Mouse (Mus musculus) intestine, postnatal 0 days (tissue): ENCODE data around the gene Fntb. TPM values are rescaled to one million over a fixed set of nuclear protein-coding genes. Genes with fewer than 3 reads are reported as not detected.

Source experiments
- ATAC-seq: fragments of 200-750 bp; cut with Nextera tagmentation; 2 replicates; pipeline ENCODE4 v1.8.0; 2017; ENCODE audit warnings: mild to moderate bottlenecking, moderate TSS enrichment, moderate library complexity
- H3K27ac ChIP-seq: fragments of 300-500 bp; sonication (generic); 2 replicates; pipeline ENCODE4 v1.5.1; 2014; ENCODE audit warnings: mild to moderate bottlenecking, low read depth, low read length, moderate library complexity
- H3K27me3 ChIP-seq: fragments of 300-500 bp; sonication (generic); replicated peaks from 2 replicates; pipeline ENCODE4 v1.6.1; 2014; ENCODE audit warnings: low read length, mixed read lengths; ENCODE audit not compliant: control insufficient read depth, insufficient read depth
- H3K36me3 ChIP-seq: fragments of 300-500 bp; sonication (generic); 2 replicates; pipeline ENCODE4 v1.6.1; 2014; ENCODE audit warnings: mild to moderate bottlenecking, moderate library complexity; ENCODE audit not compliant: control insufficient read depth, insufficient read depth
- H3K4me1 ChIP-seq: fragments of 300-500 bp; sonication (generic); replicated peaks from 2 replicates; pipeline ENCODE4 v1.6.1; 2014; ENCODE audit warnings: antibody characterized with exemption, low read length, mixed read lengths; ENCODE audit not compliant: control insufficient read depth, insufficient read depth
- H3K4me2 ChIP-seq: fragments of 300-500 bp; sonication (generic); replicated peaks from 2 replicates; pipeline ENCODE4 v1.6.1; 2014; ENCODE audit warnings: low read depth, mild to moderate bottlenecking, moderate library complexity
- H3K4me3 ChIP-seq: fragments of 300-500 bp; sonication (generic); 2 replicates; pipeline ENCODE4 v1.5.1; 2014; ENCODE audit warnings: low read depth, low read length
- H3K9ac ChIP-seq: fragments of 300-500 bp; sonication (generic); 2 replicates; pipeline ENCODE4 v1.6.1; 2014; ENCODE audit warnings: mild to moderate bottlenecking, low read depth, low read length
- H3K9me3 ChIP-seq: fragments of 300-500 bp; sonication (generic); 2 replicates; pipeline ENCODE4 v1.6.1; 2016; ENCODE audit warnings: mixed run types; ENCODE audit not compliant: control insufficient read depth
- CTCF ChIP-seq: sonication (generic); IDR thresholded peaks from 2 replicates; pipeline ENCODE4 v1.5.1; 2016; ENCODE audit warnings: low read depth, mild to moderate bottlenecking, control low read depth, antibody characterized with exemption, moderate library complexity
- WGBS: fragments of 180-500 bp; shearing (Covaris S2); extraction: QIAGEN DNeasy Blood & Tissue Kit; methylation state at CpG from one replicate; pipeline ENCODE4 v1.1.7; 2014; 5-methylcytosine and 5-hydroxymethylcytosine counted together
- polyA plus RNA-seq: library from polyadenylated mRNA; unstranded; fragments of >200 nt; fragmentation: Nextera tagmentation; extraction: Ambion mirVana; gene quantifications from 2 replicates; pipeline ENCODE4 v1.2.1, GENCODE M21; 2015

The Fntb gene
- polyA plus RNA-seq, 1 experiment from 2014 or later, result 13.5 TPM

- Histone ChIP-seq H3K36me3 (peaks cover 12% of the 10 kb centered on the region), H3K27me3 (no peaks in the 10 kb centered on the region), H3K9ac (no peak overlapping the region), H3K4me2 (no peak overlapping the region), H3K4me3 (no peak overlapping the region), H3K4me1 (no peaks in the 10 kb centered on the region), H3K9me3 (no peaks in the 10 kb centered on the region), H3K27ac (no peak overlapping the region)
- TF ChIP-seq CTCF, result no peak
- ATAC-seq, result no peak
- WGBS, result 70% methylated on average over 9 of the region's 9 CpGs
Observed at GRCm38 (mm10) chr12:76874826-76875225, 109.4 kb downstream of the Fntb start.

GRCm38 (mm10) chr12:76879242-76879641, 113.9 kb downstream of the Fntb start:
- H3K9ac ChIP-seq, result no peak overlapping the region
- no peaks in the 10 kb centered on the region for H3K4me1 ChIP-seq
- H3K27ac ChIP-seq, result no peak overlapping the region
- WGBS, result 14% methylated on average over 5 of the region's 5 CpGs
- peak; percentile 83 for TF ChIP-seq CTCF
- no peak overlapping the region for H3K4me3 ChIP-seq
- H3K36me3 ChIP-seq, result peaks cover 11% of the 10 kb centered on the region
- no peak for ATAC-seq
- H3K27me3 ChIP-seq, result no peaks in the 10 kb centered on the region
- no peaks in the 10 kb centered on the region for H3K9me3 ChIP-seq
- H3K4me2 ChIP-seq, result no peak overlapping the region

GRCm38 (mm10) chr12:76880131-76880530, 114.7 kb downstream of the Fntb start:
- 88% methylated on average over 4 of the region's 4 CpGs for WGBS
- 0 out of 2 replicates have a peak, but pooled peaks cover 5% of the 10 kb centered on the region for H3K36me3 ChIP-seq
- TF ChIP-seq CTCF, result no peak
- H3K4me3 ChIP-seq, result no peak overlapping the region
- no peak overlapping the region for H3K27ac ChIP-seq
- H3K9me3 ChIP-seq, result no peaks in the 10 kb centered on the region
- no peak overlapping the region for H3K4me2 ChIP-seq
- H3K27me3 ChIP-seq, result no peaks in the 10 kb centered on the region
- ATAC-seq, result no peak
- no peaks in the 10 kb centered on the region for H3K4me1 ChIP-seq
- no peak overlapping the region for H3K9ac ChIP-seq

DNA sequence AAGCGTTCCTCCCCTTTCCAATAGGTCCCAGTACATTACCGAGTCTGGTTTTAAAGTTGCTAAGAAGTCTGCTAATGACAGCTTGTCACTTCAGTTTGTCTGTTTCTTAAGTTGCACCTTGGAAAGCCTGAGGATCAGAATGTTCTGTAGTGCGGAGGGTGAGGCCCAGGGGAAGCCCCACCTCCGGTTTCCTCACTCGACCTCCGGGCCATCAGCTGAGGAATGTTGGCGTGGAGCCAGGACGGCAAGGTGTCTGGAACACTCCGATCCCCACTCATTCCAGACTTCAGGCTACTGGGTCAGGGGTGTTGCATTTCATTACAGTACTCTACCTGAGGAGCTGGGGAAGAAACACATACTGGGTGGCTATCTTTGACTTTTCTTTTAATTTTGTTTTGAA, 118.4 kb downstream of the Fntb start:
- WGBS, result 30% methylated on average over 9 of the region's 9 CpGs
- Histone ChIP-seq H3K9me3 (no peaks in the 10 kb centered on the region), H3K4me3 (no peak overlapping the region), H3K27ac (peak overlapping the region; percentile 76), H3K9ac (no peak overlapping the region), H3K4me1 (no peaks in the 10 kb centered on the region), H3K27me3 (no peaks in the 10 kb centered on the region), H3K36me3 (peaks cover 4% of the 10 kb centered on the region; the same call in 1 of the 2 replicates), H3K4me2 (no peak overlapping the region)
- peak; percentile 89 for ATAC-seq
- TF ChIP-seq CTCF, result no peak

DNA sequence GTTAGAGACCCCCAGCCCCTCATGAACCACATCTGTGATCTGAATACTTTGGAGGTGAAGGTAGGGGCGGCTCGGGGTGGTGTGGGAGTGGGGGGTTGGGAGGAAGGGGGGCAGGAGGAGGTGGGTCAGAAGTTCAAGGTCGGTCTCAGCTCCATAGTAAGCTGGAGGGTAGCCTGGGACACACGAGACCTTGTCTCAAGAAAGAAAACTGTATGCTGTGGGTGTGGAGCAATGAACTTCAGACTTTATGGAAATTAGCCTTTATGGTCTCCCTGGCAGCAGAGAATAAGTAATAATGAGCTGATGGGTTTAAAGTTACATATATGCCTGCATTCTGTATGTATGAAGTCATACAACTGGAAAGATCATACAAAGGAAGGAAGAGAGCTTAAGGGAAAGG, 119.7 kb downstream of the Fntb start:
- WGBS, result 67% methylated on average over 4 of the region's 4 CpGs
- H3K4me1 ChIP-seq, result no peaks in the 10 kb centered on the region
- ATAC-seq, result peak; percentile 76
- H3K4me2 ChIP-seq, result no peak overlapping the region
- H3K4me3 ChIP-seq, result no peak overlapping the region
- no peaks in the 10 kb centered on the region for H3K27me3 ChIP-seq
- H3K36me3 ChIP-seq, result peaks cover 4% of the 10 kb centered on the region; the same call in 1 of the 2 replicates
- peak overlapping the region; percentile 76 for H3K27ac ChIP-seq
- TF ChIP-seq CTCF, result no peak
- H3K9me3 ChIP-seq, result no peaks in the 10 kb centered on the region
- H3K9ac ChIP-seq, result no peak overlapping the region

- Histone ChIP-seq H3K27ac (no peak overlapping the region), H3K4me2 (no peak overlapping the region), H3K9ac (no peak overlapping the region), H3K36me3 (peaks cover 12% of the 10 kb centered on the region; the same call in 1 of the 2 replicates), H3K9me3 (no peaks in the 10 kb centered on the region), H3K27me3 (no peaks in the 10 kb centered on the region), H3K4me3 (no peak overlapping the region), H3K4me1 (no peaks in the 10 kb centered on the region)
- ATAC-seq, result no peak
- WGBS, result 82% methylated on average over 7 of the region's 7 CpGs
- TF ChIP-seq CTCF, result no peak
Observed at GRCm38 (mm10) chr12:76886826-76887225, 121.4 kb downstream of the Fntb start.

DNA sequence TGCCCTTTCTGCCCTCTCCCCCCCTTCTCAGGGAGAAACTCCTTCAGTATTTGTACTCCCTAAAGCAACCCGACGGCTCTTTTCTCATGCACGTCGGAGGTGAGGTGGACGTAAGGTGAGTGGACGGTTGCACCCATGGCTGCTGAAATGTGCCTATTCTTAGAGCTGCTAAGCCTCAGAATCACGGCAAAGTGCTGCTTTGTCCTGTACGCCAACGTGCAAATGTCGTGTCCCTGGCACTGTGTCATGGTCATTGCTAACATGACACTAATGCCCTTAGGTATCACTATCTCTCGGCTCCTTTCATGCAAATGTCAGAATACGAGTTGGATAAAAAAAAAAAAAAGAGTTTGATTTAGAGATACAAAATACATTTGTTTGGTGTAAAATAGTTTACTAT, 122.6 kb downstream of the Fntb start:
- 93% methylated on average over 12 of the region's 12 CpGs for WGBS
- ATAC-seq, result no peak
- no peak for TF ChIP-seq CTCF
- H3K27ac ChIP-seq, result no peak overlapping the region
- H3K27me3 ChIP-seq, result no peaks in the 10 kb centered on the region
- H3K4me3 ChIP-seq, result no peak overlapping the region
- no peaks in the 10 kb centered on the region for H3K9me3 ChIP-seq
- H3K9ac ChIP-seq, result no peak overlapping the region
- peaks cover 16% of the 10 kb centered on the region; the same call in 1 of the 2 replicates for H3K36me3 ChIP-seq
- no peak overlapping the region for H3K4me2 ChIP-seq
- no peaks in the 10 kb centered on the region for H3K4me1 ChIP-seq
